Mouse (Mus musculus) adrenal gland, postnatal 25 days (tissue): Measurements from ENCODE around the gene St7. TPM values are rescaled to one million over a fixed set of nuclear protein-coding genes. Genes with fewer than 3 reads are reported as not detected.
"Not testable (repeated sequence)": the region's sequence is repeated elsewhere in the genome, so short reads cannot be mapped to it uniquely, and the experiment has no call there.

Source experiments
- DNase-seq: peaks from one replicate; pipeline ENCODE4 v3.0.0; 2021; ENCODE audit warnings: mixed read lengths
- long read RNA-seq: library from polyadenylated mRNA; stranded (forward); transcript quantifications from one replicate; pipeline ENCODE4 v2.0.0, GENCODE M21; 2021
- total RNA-seq: library from RNA; stranded (reverse); gene quantifications from 2 replicates; pipeline ENCODE4 v1.2.3, GENCODE M21; 2021

Gene St7
- 29.0 and 31.5 TPM in 2 replicates for total RNA-seq
- long read RNA-seq, transcript St7-202 (15 exons, 2,046 nt) = major isoform, 41 of 56 reads
- long read RNA-seq, partial matches to known transcripts = 0 of 56 reads
- long read RNA-seq, other reads (novel, unspliced or antisense) = 10 of 56 reads

GRCm38 (mm10) chr6:17692647-17693046, at the start of gene St7:
Gene St7, plus strand, starts transcription at chr6:17692933.
- DNase-seq = no peak

- no peak for DNase-seq
Measured at GRCm38 (mm10) chr6:17646107-17646506, 46.6 kb upstream of the St7 start.

GRCm38 (mm10) chr6:17652132-17652531, 40.6 kb upstream of the St7 start:
- DNase-seq = no peak

- DNase-seq = no peak
Measured at GRCm38 (mm10) chr6:17655080-17655479, 37.7 kb upstream of the St7 start.

GRCm38 (mm10) chr6:17657308-17657707, 35.4 kb upstream of the St7 start:
- DNase-seq = no peak

GRCm38 (mm10) chr6:17665348-17665747, 27.4 kb upstream of the St7 start:
- no peak for DNase-seq

- DNase-seq = no peak
Measured at GRCm38 (mm10) chr6:17666024-17666423, 26.7 kb upstream of the St7 start.

- DNase-seq = no peak
Measured at GRCm38 (mm10) chr6:17667813-17668212, 24.9 kb upstream of the St7 start.

- no peak for DNase-seq
Measured at GRCm38 (mm10) chr6:17668334-17668733, 24.4 kb upstream of the St7 start.

- DNase-seq = no peak
Measured at GRCm38 (mm10) chr6:17669826-17670225, 22.9 kb upstream of the St7 start.

- peak; percentile 72 for DNase-seq
Measured at GRCm38 (mm10) chr6:17675019-17675756, 17.5 kb upstream of the St7 start.

- no peak for DNase-seq
Measured at GRCm38 (mm10) chr6:17677008-17677407, 15.7 kb upstream of the St7 start.

GRCm38 (mm10) chr6:17680266-17680925, 12.3 kb upstream of the St7 start:
- no peak for DNase-seq

- DNase-seq = no peak
Measured at GRCm38 (mm10) chr6:17681810-17682209, 10.9 kb upstream of the St7 start.

- no peak for DNase-seq
Measured at GRCm38 (mm10) chr6:17688676-17689075, 4.1 kb upstream of the St7 start.

- DNase-seq = peak; percentile 78
Measured at GRCm38 (mm10) chr6:17693726-17694549, 1.2 kb downstream of the St7 start.

GRCm38 (mm10) chr6:17694550-17694951, 1.8 kb downstream of the St7 start:
- peak; percentile 79 for DNase-seq

GRCm38 (mm10) chr6:17696321-17696734, 3.6 kb downstream of the St7 start:
- DNase-seq = peak; percentile 46

- DNase-seq = no peak
Measured at GRCm38 (mm10) chr6:17700936-17701612, 8.3 kb downstream of the St7 start.

- not testable (repeated sequence) for DNase-seq
Measured at GRCm38 (mm10) chr6:17704038-17704437, 11.3 kb downstream of the St7 start.

GRCm38 (mm10) chr6:17705973-17706372, 13.2 kb downstream of the St7 start:
- DNase-seq = no peak

- DNase-seq = no peak
Measured at GRCm38 (mm10) chr6:17718978-17719377, 26.2 kb downstream of the St7 start.
